Mouse (Mus musculus) hindbrain, embryonic 15.5 days (tissue): ENCODE results near the gene Ccdc144b. TPM values are rescaled to one million over a fixed set of nuclear protein-coding genes. Genes with fewer than 3 reads are reported as not detected.

Source experiments
- ATAC-seq: fragments of 200-750 bp; cut with Nextera tagmentation; 2 replicates; pipeline ENCODE4 v1.8.0; 2017; ENCODE audit warnings: low read depth, moderate number of reproducible peaks, moderate TSS enrichment; ENCODE audit not compliant: low FRiP score
- H3K27ac ChIP-seq: fragments of 300-500 bp; sonication (generic); replicated peaks from 2 replicates; pipeline ENCODE4 v1.5.1; 2015; ENCODE audit warnings: mild to moderate bottlenecking, inconsistent platforms
- H3K27me3 ChIP-seq: fragments of 300-500 bp; sonication (generic); 2 replicates; pipeline ENCODE4 v1.6.1; 2015; ENCODE audit warnings: control low read depth, inconsistent platforms
- H3K36me3 ChIP-seq: fragments of 300-500 bp; sonication (generic); 2 replicates; pipeline ENCODE4 v1.6.1; 2015; ENCODE audit warnings: control low read depth, inconsistent platforms
- H3K4me1 ChIP-seq: fragments of 300-500 bp; sonication (generic); replicated peaks from 2 replicates; pipeline ENCODE4 v1.6.1; 2015; ENCODE audit warnings: control low read depth, inconsistent platforms
- H3K4me2 ChIP-seq: fragments of 300-500 bp; sonication (generic); 2 replicates; pipeline ENCODE4 v1.6.1; 2015; ENCODE audit warnings: moderate library complexity, mild to moderate bottlenecking, inconsistent platforms
- H3K4me3 ChIP-seq: fragments of 300-500 bp; sonication (generic); 2 replicates; pipeline ENCODE4 v1.5.1; 2015; ENCODE audit warnings: mild to moderate bottlenecking, inconsistent platforms
- H3K9ac ChIP-seq: fragments of 300-500 bp; sonication (generic); 2 replicates; pipeline ENCODE4 v1.6.1; 2015; ENCODE audit warnings: inconsistent platforms
- H3K9me3 ChIP-seq: fragments of 300-500 bp; sonication (generic); 2 replicates; pipeline ENCODE4 v1.6.1; 2016; ENCODE audit warnings: control low read depth, inconsistent platforms
- WGBS: fragments of 180-500 bp; shearing (Covaris S2); methylation state at CpG from one replicate; pipeline ENCODE4 v1.1.7; 2015; 5-methylcytosine and 5-hydroxymethylcytosine counted together
- polyA plus RNA-seq: library from polyadenylated mRNA; unstranded; fragments of >200 nt; fragmentation: Nextera tagmentation; extraction: Ambion mirVana; gene quantifications from 2 replicates; pipeline ENCODE4 v1.2.1, GENCODE M21; 2015

Gene Ccdc144b
- polyA plus RNA-seq, 1 experiment from 2014 or later, result 0.03 TPM

DNA sequence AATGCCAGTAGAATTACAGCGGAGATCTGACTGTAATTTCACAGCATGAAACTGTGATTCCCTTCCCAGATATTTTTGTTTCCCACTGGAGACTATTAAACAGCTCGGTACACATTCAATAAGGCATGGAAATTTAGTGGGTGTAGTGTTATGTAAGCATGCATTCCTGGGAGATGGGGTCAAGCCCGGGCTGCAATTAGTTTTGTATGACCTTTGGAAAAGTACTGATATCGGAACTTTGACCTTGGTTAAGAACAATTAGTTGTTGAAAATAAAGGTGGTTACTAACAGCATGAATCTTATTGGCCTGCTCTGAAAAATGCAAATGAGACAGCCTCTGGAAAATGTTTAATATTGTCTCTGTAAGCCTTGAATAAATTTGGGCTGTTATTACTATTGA is 82.9 kb downstream of the Ccdc144b start:
- no peak overlapping the region for H3K27ac ChIP-seq
- no peaks in the 10 kb centered on the region for H3K27me3 ChIP-seq
- H3K9me3 ChIP-seq, result no peaks in the 10 kb centered on the region
- no peak overlapping the region for H3K9ac ChIP-seq
- no peaks in the 10 kb centered on the region for H3K4me1 ChIP-seq
- 82% methylated on average over 4 of the region's 4 CpGs for WGBS
- peaks cover 39% of the 10 kb centered on the region for H3K36me3 ChIP-seq
- ATAC-seq, result no peak
- no peak overlapping the region for H3K4me3 ChIP-seq
- no peak overlapping the region for H3K4me2 ChIP-seq

DNA sequence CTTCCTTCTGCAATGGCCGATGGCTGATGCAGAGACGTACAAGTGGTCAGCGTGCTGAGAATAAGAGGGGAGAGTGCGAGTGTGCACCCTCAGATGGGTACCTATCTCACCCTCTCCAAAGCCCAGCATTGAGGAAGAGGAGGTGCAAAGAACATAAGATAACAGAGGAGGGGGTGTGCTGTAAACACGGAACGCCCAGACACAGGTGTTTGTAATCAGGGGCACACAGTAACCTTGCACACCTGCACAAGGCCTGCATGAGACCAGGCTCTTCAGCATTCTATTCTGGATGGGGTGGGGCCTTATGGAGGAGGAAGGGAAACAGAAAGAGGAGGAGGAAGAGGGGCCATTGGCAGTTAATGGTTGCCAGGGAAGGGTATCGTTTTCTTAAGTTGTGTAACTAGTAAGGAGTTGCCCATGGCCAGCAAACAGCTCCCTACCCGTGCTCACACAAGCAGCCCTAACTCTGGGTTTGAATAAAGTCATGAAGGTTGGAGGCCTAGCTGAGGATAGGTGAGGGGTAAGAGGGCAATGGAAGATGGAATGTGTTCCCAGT is 85.9 kb downstream of the Ccdc144b start:
- Histone ChIP-seq H3K4me3 (no peak overlapping the region), H3K36me3 (peaks cover 39% of the 10 kb centered on the region), H3K27me3 (no peaks in the 10 kb centered on the region), H3K27ac (no peak overlapping the region), H3K4me1 (no peaks in the 10 kb centered on the region), H3K9me3 (no peaks in the 10 kb centered on the region), H3K9ac (no peak overlapping the region), H3K4me2 (no peak overlapping the region)
- WGBS, result 95% methylated on average over 8 of the region's 8 CpGs
- ATAC-seq, result no peak

DNA sequence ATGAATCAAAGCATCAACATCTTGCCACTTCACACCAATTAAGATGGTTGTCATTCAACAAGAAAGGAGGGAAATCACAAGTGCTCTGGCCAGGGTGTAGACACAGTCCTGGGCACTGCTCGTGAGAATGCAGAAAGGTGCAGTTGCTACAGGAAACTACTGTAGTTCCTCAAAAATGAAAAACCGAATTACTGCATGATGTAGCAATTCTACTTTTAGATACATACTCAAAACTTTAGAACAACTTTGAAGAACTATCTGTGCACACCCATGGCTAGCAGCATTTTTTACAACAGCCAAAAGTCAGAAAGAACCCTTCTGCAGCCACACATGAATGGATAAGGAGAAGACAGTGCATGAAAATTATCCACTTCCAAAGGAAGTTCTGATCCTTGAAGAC is 86.9 kb downstream of the Ccdc144b start:
- Histone ChIP-seq H3K9me3 (no peaks in the 10 kb centered on the region), H3K27me3 (no peaks in the 10 kb centered on the region), H3K4me3 (no peak overlapping the region), H3K36me3 (peaks cover 39% of the 10 kb centered on the region), H3K27ac (no peak overlapping the region), H3K4me2 (no peak overlapping the region), H3K4me1 (no peaks in the 10 kb centered on the region), H3K9ac (no peak overlapping the region)
- WGBS, result 84% methylated on average over 2 of the region's 2 CpGs
- ATAC-seq, result no peak

DNA sequence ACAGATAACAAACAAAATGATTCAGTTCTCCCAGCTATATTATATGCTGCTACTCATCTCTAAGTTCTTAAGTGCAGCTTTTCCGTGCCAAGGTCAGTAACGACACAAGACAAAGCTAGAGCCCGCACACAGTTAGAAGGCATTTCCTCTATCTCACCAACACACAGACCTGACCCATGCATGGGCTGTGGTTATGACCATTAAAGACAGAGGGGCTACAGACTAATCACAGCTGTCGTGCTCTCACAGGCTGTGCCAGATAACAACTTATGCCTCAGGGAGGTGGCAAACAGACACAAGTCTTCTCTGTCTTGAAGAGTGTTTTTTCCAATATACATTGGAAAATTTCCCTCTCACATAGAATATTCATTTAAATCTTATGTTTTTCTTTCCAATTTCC is 88.4 kb downstream of the Ccdc144b start:
- Histone ChIP-seq H3K36me3 (peaks cover 47% of the 10 kb centered on the region), H3K27ac (no peak overlapping the region), H3K9ac (no peak overlapping the region), H3K4me3 (no peak overlapping the region), H3K27me3 (no peaks in the 10 kb centered on the region), H3K4me1 (no peaks in the 10 kb centered on the region), H3K4me2 (no peak overlapping the region), H3K9me3 (no peaks in the 10 kb centered on the region)
- ATAC-seq, result no peak
- 91% methylated on average over 4 of the region's 4 CpGs for WGBS

DNA sequence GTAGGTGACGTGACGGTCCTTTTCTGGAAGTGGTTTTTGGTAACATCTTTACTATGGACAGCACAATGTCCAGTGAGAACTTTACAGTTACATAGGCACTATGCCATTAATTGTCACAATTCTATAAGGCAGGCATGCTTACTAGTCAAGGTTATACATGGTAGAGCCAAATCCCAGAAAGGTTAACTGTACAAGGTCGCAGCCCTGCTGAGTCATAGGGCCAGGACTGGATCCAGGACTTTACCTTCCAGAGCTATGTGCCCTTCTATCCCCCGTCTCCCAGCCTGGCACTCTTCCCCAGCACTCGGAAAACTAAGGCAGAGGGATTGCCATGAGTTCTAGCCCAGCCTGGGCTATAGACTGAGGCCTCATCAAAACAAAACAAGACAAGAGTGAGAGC is 89.4 kb downstream of the Ccdc144b start:
- Histone ChIP-seq H3K9ac (no peak overlapping the region), H3K27me3 (no peaks in the 10 kb centered on the region), H3K9me3 (no peaks in the 10 kb centered on the region), H3K4me1 (no peaks in the 10 kb centered on the region), H3K4me2 (no peak overlapping the region), H3K36me3 (peaks cover 55% of the 10 kb centered on the region), H3K27ac (no peak overlapping the region), H3K4me3 (no peak overlapping the region)
- WGBS, result 94% methylated on average over 5 of the region's 5 CpGs
- ATAC-seq, result no peak

DNA sequence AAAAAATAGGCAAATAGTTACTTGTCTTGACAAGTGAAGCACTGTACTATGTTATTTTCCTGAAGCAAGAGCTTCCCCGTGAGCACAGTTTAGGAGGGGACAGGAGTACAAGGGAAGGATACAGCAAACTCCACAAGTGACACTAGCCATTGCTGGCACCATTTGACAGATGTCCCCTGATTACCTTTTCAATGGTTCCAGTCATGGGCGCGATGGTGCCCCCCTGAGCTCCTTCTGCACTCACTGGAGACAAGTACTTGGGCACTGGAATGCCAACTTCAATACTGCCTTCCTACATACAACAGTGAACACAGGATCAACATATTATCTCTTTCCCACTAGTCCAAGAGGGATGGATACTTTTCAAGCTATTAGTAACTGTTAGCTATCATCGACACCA is 89.9 kb downstream of the Ccdc144b start:
- no peaks in the 10 kb centered on the region for H3K4me1 ChIP-seq
- H3K27ac ChIP-seq, result no peak overlapping the region
- H3K27me3 ChIP-seq, result no peaks in the 10 kb centered on the region
- no peak for ATAC-seq
- WGBS, result 92% methylated on average over 4 of the region's 4 CpGs
- H3K9me3 ChIP-seq, result no peaks in the 10 kb centered on the region
- peaks cover 53% of the 10 kb centered on the region for H3K36me3 ChIP-seq
- H3K4me2 ChIP-seq, result no peak overlapping the region
- H3K9ac ChIP-seq, result no peak overlapping the region
- no peak overlapping the region for H3K4me3 ChIP-seq

DNA sequence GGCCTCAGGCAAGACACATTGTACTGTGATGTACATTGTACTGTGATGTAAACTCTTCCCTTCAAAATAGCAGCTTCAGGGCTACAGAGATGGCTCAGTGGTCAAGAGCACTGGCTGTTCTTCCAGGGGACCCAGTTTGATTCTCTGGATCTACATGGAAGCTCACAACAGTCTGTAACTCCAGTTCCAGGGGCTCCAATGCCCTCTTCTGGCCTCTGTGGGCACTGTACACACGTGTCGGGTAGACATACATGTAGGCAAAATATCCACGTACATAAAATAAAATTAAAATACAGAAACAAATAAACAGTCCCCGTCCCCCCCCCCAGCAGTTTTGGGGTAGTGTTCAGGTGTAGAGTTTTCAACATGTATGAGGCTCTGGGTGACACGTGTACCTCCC is 90.4 kb downstream of the Ccdc144b start:
- WGBS, result 94% methylated on average over 5 of the region's 5 CpGs
- no peak overlapping the region for H3K27ac ChIP-seq
- no peak overlapping the region for H3K4me3 ChIP-seq
- ATAC-seq, result no peak
- no peak overlapping the region for H3K4me2 ChIP-seq
- H3K36me3 ChIP-seq, result peaks cover 53% of the 10 kb centered on the region
- no peaks in the 10 kb centered on the region for H3K27me3 ChIP-seq
- no peak overlapping the region for H3K9ac ChIP-seq
- no peaks in the 10 kb centered on the region for H3K9me3 ChIP-seq
- H3K4me1 ChIP-seq, result no peaks in the 10 kb centered on the region

Other genes with a start within 250 kb of the Ccdc144b start
- gene Dcun1d1, start 116.1 kb downstream of the Ccdc144b start, polyA plus RNA-seq, result 97.4 and 101 TPM in 2 replicates
- gene Mccc1, start 52.9 kb downstream of the Ccdc144b start, polyA plus RNA-seq, result 28.5 and 29.0 TPM in 2 replicates
- gene Acad9, start 12.4 kb upstream of the Ccdc144b start, polyA plus RNA-seq, result 74.9 and 86.2 TPM in 2 replicates
- 15.3 and 15.5 TPM in 2 replicates for gene D3Ertd254e, start 97.5 kb upstream of the Ccdc144b start, polyA plus RNA-seq
- 1.6 and 2.4 TPM in 2 replicates for gene Qrfpr, start 168.8 kb upstream of the Ccdc144b start, polyA plus RNA-seq